Mouse (Mus musculus): Measurements from ENCODE around the gene Hs2st1. TPM values are rescaled to one million over a fixed set of nuclear protein-coding genes. Genes with fewer than 3 reads are reported as not detected.
"Not testable (repeated sequence)": the region's sequence is repeated elsewhere in the genome, so short reads cannot be mapped to it uniquely, and the experiment has no call there.

Hs2st1 gene
- polyA plus RNA-seq, 1 experiment from 2014 or later: 2.2 TPM

DNA sequence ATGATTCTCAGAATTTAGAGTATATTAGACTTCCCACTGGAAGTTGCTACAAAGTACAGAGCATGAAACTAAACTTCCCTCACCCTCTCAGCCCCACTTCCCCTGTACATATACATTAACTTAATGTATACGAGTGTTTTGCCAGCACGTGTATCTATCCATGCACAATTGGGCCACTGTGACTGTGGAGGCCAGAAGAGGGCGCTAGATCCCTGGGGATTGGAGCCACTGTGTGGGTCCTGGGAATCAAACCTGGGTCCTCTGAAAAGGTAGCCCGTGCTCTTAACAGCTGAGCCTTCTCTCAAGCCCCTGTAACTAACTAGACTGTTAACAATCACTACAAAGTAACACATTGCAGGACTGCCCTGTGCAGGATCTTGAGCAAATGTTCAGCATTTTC lies 36.5 kb upstream of the Hs2st1 start:
- no peaks in the 10 kb centered on the region for H3K36me3 ChIP-seq
- no peaks in the 10 kb centered on the region for H3K9me3 ChIP-seq (replicated peaks)
- DNase-seq: peak; percentile 43
- no peak overlapping the region for H3K4me2 ChIP-seq
- peaks cover 29% of the 10 kb centered on the region for H3K4me1 ChIP-seq (replicated peaks)
- 56% methylated on average over 4 of the region's 4 CpGs for WGBS (ENCODE audit: insufficient replicate concordance)
- H3K27ac ChIP-seq: no peak overlapping the region
- no peak overlapping the region for H3K9ac ChIP-seq
- peak; percentile 45 for ATAC-seq (ENCODE audit: low read depth)
- H3K27me3 ChIP-seq: no peaks in the 10 kb centered on the region
- no peak overlapping the region for H3K4me3 ChIP-seq (replicated peaks)

DNA sequence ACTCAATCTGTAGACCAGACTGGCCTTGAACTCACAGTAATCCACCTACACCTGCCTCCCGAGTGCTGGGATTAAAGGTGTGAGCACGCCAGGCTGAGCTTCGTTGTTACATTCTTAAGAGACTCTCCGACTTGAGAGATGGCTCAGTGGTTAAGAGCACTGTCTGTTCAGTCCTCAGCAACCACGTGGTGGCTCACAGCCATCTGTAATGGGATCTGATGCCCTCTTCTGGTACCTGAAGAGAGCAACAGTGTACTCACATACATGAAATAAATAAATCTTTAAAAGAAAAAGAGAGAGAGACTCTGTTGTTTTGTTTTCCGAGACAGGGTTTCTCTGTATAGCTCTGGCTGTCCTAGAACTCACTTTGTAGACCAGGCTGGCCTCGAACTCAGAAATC lies 35.8 kb upstream of the Hs2st1 start:
- not testable (repeated sequence) for H3K9me3 ChIP-seq (replicated peaks); H3K27ac ChIP-seq; H3K27me3 ChIP-seq; DNase-seq; H3K9ac ChIP-seq; H3K36me3 ChIP-seq; H3K4me3 ChIP-seq (replicated peaks); H3K4me2 ChIP-seq
- ATAC-seq (ENCODE audit: low read depth): 0 out of 2 replicates have a peak, but pooled peaks have one; percentile 15
- 59% methylated on average over 7 of the region's 7 CpGs for WGBS (ENCODE audit: insufficient replicate concordance)
- H3K4me1 ChIP-seq (replicated peaks): peaks cover 22% of the 10 kb centered on the region

DNA sequence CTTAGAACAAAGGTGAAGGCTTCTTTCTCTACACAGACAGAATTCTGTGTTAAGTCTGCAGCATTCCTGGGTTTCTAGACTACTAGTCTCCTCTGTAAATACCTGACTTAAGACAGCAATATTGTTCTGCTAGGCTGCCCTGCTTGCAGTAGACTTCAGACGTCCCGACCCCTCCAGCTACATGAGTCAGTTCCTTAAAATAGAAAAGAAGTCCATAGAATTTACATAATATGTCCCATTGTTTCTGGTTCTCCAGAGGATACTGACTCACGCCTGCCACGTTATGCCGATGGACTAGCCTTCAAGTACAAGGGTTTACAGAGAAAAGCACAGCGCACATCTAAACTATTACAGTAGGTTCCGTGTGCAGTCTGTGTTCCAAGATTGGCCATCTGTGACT lies 34.2 kb upstream of the Hs2st1 start:
- no peak overlapping the region for H3K9ac ChIP-seq
- DNase-seq (no peak), ATAC-seq (ENCODE audit: low read depth) (no peak)
- 69% methylated on average over 7 of the region's 7 CpGs for WGBS (ENCODE audit: insufficient replicate concordance)
- no peak overlapping the region for H3K4me3 ChIP-seq (replicated peaks)
- no peaks in the 10 kb centered on the region for H3K9me3 ChIP-seq (replicated peaks)
- peaks cover 8% of the 10 kb centered on the region for H3K36me3 ChIP-seq
- H3K27ac ChIP-seq: no peak overlapping the region
- H3K4me2 ChIP-seq: no peak overlapping the region
- H3K27me3 ChIP-seq: no peaks in the 10 kb centered on the region
- H3K4me1 ChIP-seq (replicated peaks): peaks cover 10% of the 10 kb centered on the region

DNA sequence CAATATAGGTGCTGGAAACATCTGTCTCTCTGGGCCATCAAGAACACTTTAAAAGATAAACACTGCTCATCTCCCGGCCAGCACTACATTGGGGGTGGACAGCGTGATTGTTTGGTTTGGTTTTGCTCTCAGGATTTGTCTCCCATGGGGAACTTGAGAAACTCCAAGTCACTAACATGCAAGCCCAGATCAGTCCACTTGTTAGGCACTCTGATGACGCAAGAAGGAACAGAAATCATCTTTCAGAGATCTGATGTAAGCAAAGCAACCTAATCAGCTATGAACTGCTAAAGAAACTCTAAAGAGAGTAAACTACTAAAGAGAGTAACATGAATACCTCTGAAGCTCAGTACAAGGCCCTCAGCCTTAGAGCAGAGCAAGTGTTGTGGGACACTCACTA lies 33.6 kb upstream of the Hs2st1 start:
- ATAC-seq (ENCODE audit: low read depth) (no peak), DNase-seq (no peak)
- Histone ChIP-seq H3K27me3 (no peaks in the 10 kb centered on the region), H3K9ac (no peak overlapping the region), H3K4me3 (replicated peaks) (no peak overlapping the region), H3K27ac (no peak overlapping the region), H3K4me2 (no peak overlapping the region), H3K9me3 (replicated peaks) (no peaks in the 10 kb centered on the region), H3K4me1 (replicated peaks) (peaks cover 9% of the 10 kb centered on the region), H3K36me3 (peaks cover 12% of the 10 kb centered on the region)
- WGBS (ENCODE audit: insufficient replicate concordance): 62% methylated on average over 3 of the region's 3 CpGs

DNA sequence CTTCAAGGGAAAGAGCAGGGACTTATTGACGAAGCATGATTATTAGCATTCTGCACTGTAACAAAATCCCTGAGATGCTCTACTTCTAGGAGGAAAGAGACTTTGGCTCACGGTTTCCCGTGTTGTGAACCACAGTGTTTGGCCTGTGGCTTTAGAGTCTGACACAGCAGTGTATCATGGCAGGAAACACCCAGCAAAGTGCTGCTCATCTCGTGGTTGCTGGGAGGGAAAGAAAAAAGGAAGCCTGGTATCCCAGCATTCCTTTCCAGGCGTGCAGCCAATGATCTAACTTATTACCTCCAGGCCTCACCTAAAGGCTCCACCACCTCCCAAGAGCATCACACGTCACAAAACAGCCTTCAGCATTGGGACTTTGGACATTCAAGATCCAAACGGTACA lies 32.8 kb upstream of the Hs2st1 start:
- Histone ChIP-seq H3K27ac (no peak overlapping the region), H3K36me3 (peaks cover 19% of the 10 kb centered on the region), H3K4me1 (replicated peaks) (peaks cover 2% of the 10 kb centered on the region), H3K9me3 (replicated peaks) (no peaks in the 10 kb centered on the region), H3K9ac (no peak overlapping the region), H3K4me2 (no peak overlapping the region), H3K4me3 (replicated peaks) (no peak overlapping the region), H3K27me3 (no peaks in the 10 kb centered on the region)
- ATAC-seq (ENCODE audit: low read depth) (no peak), DNase-seq (no peak)
- 50% methylated on average over 7 of the region's 7 CpGs for WGBS (ENCODE audit: insufficient replicate concordance)

DNA sequence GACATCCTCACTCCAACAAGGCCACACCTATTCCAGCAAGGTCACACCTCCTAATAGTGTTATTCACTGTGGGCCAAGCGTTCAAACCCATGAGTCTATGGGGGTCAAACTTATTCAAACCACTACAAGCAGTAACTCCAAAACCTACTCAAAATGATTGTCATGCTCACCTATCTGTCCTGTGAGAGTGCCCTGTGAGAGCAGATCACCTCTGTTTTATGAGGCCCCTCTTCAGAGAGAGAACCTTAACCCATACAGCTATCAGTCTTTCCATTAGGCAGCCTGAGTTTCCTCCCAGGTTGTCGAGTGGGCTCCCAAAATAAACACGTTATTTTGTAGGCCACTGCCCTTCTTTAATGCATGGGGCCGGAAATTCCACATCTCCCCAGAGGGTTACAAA lies 32.4 kb upstream of the Hs2st1 start:
- Histone ChIP-seq H3K36me3 (peaks cover 22% of the 10 kb centered on the region), H3K27me3 (no peaks in the 10 kb centered on the region), H3K4me2 (no peak overlapping the region), H3K27ac (no peak overlapping the region), H3K9ac (no peak overlapping the region), H3K9me3 (replicated peaks) (no peaks in the 10 kb centered on the region), H3K4me1 (replicated peaks) (no peaks in the 10 kb centered on the region), H3K4me3 (replicated peaks) (no peak overlapping the region)
- ATAC-seq (ENCODE audit: low read depth): no peak
- WGBS (ENCODE audit: insufficient replicate concordance): 63% methylated on average over 4 of the region's 4 CpGs
- DNase-seq: no peak

DNA sequence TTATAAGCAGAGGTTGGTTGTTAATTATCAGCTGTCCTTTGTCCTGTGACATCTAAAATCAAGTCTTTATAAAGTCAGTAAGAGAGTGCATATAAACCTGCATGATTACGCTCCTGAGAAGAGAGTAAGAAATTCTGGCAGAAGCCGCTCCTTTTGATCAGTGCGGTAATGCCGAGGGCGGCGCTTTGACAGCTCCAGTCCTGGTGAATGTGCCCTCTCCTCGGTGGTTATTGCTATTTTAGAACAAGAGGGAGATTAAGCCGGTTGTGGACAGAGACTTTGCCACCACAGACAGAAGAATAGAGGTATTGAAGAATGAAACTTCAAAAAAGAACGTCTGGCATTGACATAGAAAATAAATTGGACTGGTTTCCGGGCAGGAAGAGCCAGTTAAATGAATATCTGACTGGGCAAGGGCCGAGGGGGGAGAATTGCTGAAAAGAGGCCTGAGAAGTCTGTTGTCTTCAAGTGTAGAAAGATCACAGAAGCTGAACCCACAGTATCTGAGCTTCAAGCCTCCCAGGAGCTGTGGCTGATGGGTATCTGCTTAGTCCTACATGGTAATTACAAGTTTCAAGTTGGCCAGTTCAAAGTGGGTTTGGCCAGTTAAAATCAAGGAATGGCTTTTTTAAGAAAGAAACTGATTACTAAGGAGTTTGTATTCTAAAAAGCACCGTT lies 27.9 kb upstream of the Hs2st1 start:
- Histone ChIP-seq H3K9ac (no peak overlapping the region), H3K4me1 (replicated peaks) (peaks cover 6% of the 10 kb centered on the region), H3K4me2 (no peak overlapping the region), H3K4me3 (replicated peaks) (no peak overlapping the region), H3K27ac (no peak overlapping the region; the same call in 1 of the 2 replicates), H3K27me3 (no peaks in the 10 kb centered on the region), H3K9me3 (replicated peaks) (no peaks in the 10 kb centered on the region), H3K36me3 (peaks cover 55% of the 10 kb centered on the region)
- DNase-seq (no peak), ATAC-seq (ENCODE audit: low read depth) (no peak)
- WGBS (ENCODE audit: insufficient replicate concordance): 85% methylated on average over 12 of the region's 12 CpGs

DNA sequence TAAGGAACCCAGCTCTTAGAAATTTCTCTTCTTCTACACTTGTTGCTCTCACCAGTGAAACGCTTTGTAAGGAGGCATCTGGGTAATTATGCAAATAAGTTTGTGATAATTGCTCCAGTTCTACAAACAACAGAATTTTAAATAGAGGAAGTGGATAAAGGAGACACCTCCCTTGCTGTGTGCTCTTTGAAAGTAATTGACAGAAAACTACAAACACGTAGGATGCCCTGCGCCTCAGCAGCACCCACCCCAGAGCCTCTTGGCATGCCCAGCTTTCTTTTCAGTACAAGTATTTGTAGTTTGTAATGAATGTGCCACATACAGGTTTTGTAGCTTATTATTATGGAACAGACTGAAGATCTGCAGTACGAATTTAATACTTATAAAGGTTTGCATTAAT lies 27.1 kb upstream of the Hs2st1 start:
- Histone ChIP-seq H3K9me3 (replicated peaks) (no peaks in the 10 kb centered on the region), H3K4me1 (replicated peaks) (peaks cover 12% of the 10 kb centered on the region), H3K4me3 (replicated peaks) (no peak overlapping the region), H3K27me3 (no peaks in the 10 kb centered on the region), H3K4me2 (no peak overlapping the region), H3K36me3 (peaks cover 56% of the 10 kb centered on the region), H3K27ac (no peak overlapping the region), H3K9ac (no peak overlapping the region)
- 84% methylated on average over 4 of the region's 4 CpGs for WGBS (ENCODE audit: insufficient replicate concordance)
- ATAC-seq (ENCODE audit: low read depth) (no peak), DNase-seq (no peak)

DNA sequence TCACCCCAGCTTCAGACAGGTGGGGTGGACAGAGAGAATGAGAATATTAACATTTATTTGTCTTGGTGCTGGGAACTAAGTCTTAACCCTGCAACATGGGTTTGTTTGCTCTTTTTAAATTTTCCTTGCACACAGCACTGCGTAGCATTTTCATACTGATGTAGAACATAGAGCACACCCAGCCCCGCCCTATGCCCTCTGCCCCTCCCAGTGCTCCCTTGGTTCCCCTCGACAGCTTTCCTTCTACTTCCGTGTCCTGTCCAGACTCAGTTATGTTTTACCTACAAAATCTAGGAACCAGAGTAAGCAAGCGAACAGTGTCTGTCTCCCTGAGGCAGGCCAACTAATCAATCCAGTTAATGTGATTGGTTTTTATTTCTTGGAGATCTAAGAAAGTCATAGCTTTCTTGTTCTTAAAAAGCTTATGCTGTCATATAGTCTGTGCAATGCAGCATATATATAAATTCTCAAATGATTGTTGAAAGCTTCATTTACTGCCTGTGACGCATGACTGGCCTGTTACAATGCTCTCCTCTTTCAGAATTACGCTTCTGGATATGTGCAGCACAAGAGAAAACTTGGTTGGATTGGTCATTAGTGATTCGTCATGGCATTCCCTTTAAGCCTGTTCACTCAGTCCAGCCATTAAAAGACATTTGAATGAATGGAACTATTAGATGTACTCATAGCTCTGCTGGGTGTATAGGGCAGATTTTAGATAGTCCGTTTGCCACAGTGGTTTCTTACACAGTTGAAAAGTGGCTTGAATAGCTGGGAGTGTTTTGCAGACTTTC lies 23.2 kb upstream of the Hs2st1 start:
- Histone ChIP-seq H3K4me2 (no peak overlapping the region), H3K9ac (no peak overlapping the region), H3K27me3 (no peaks in the 10 kb centered on the region), H3K27ac (no peak overlapping the region), H3K9me3 (replicated peaks) (no peaks in the 10 kb centered on the region), H3K4me1 (replicated peaks) (peaks cover 14% of the 10 kb centered on the region), H3K36me3 (peaks cover 66% of the 10 kb centered on the region), H3K4me3 (replicated peaks) (no peak overlapping the region)
- DNase-seq (no peak), ATAC-seq (ENCODE audit: low read depth) (peak; percentile 61)
- WGBS (ENCODE audit: insufficient replicate concordance): 68% methylated on average over 9 of the region's 9 CpGs

DNA sequence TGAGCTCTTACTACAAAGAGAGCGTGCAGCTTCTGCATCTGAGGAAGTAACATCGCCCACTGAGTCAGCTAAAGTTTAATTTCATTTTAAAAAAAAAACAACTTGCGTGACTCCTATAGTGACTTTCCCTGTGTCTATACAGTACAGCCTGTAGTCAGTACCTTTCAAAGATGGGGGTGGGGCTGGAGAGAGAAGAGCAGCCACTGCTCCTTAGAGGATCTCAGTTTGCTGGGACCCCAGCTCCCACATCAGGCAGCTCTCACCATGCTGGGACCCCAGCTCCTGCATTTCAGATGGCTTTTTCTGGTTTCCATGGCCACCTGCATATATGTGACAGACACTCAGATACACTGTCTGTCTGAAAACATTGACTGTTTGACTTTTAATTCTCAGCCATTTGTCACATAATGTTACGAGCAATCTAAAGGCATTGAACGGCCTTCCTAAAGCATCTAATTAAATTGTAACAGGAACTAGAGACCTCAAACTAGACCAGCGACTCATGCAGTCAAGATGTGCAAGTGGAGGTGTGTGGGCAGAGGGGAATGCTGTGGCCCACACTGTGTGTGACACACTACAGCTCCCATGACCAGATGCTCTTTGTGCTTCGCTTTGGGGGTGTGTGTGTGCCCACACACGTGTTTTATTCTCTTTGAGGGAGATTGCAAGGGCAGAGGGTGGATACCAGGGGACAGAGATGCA lies 19.4 kb upstream of the Hs2st1 start:
- Histone ChIP-seq H3K9ac (no peak overlapping the region), H3K36me3 (peaks cover 53% of the 10 kb centered on the region), H3K4me3 (replicated peaks) (no peak overlapping the region), H3K27me3 (no peaks in the 10 kb centered on the region), H3K27ac (no peak overlapping the region), H3K4me2 (no peak overlapping the region), H3K9me3 (replicated peaks) (no peaks in the 10 kb centered on the region), H3K4me1 (replicated peaks) (peaks cover 30% of the 10 kb centered on the region)
- DNase-seq (no peak), ATAC-seq (ENCODE audit: low read depth) (no peak)
- 82% methylated on average over 8 of the region's 8 CpGs for WGBS (ENCODE audit: insufficient replicate concordance)

DNA sequence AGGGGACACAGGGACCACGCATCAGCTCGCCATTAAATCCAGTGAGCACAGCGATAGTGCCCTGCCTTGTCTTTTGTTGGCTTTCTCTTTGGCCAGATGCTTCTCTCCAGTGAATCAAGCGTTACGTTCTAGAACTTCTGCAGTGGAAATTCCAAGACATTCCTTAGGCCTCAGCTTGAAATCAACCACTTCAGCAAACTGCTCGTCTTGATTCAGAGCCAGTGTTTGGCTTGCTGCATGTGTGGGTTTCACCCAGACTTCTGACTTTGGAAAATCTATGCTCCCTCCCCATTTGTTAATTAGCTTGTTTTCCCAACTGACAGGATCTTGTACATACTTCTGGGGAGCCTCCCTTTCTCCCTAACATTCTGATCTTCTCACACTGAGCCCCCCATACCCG lies 16.8 kb upstream of the Hs2st1 start:
- H3K4me3 ChIP-seq (replicated peaks): no peak overlapping the region
- 90% methylated on average over 7 of the region's 7 CpGs for WGBS (ENCODE audit: insufficient replicate concordance)
- H3K9me3 ChIP-seq (replicated peaks): no peaks in the 10 kb centered on the region
- peaks cover 40% of the 10 kb centered on the region for H3K4me1 ChIP-seq (replicated peaks)
- H3K36me3 ChIP-seq: peaks cover 53% of the 10 kb centered on the region
- no peak overlapping the region for H3K4me2 ChIP-seq
- no peaks in the 10 kb centered on the region for H3K27me3 ChIP-seq
- no peak overlapping the region for H3K27ac ChIP-seq
- ATAC-seq (ENCODE audit: low read depth): no peak
- no peak for DNase-seq
- H3K9ac ChIP-seq: no peak overlapping the region

All from liver, embryonic 13.5 days (tissue).